Mouse (Mus musculus): ENCODE data around the gene Elf5. TPM values are rescaled to one million over a fixed set of nuclear protein-coding genes. Genes with fewer than 3 reads are reported as not detected.

Elf5 gene
- polyA plus RNA-seq, 1 experiment from 2014 or later = not detected

DNA sequence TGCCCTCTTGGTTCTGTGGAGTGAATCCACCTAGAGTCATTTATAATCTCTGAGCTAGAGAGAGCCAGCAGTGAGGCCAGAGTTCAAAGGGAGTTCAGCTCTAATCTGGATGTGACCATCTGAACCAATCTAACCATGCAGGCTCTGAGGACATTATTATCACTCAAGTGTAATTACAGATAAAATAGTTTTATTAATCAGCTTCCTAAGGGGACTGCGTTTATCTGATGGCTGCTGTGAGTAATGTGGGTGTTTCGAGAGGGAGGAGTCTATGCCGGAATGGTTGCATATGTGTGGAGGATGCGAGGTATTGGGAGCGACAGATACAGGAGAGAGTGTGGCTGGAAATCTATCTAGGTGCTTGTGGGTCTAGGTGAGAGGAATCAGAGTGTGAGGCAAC, 1.9 kb downstream of the Elf5 start:
- WGBS = 87% methylated on average over 5 of the region's 5 CpGs
- H3K4me2 ChIP-seq = no peak overlapping the region

GRCm38 (mm10) chr2:103415774-103416173, 4.3 kb downstream of the Elf5 start:
- H3K36me3 ChIP-seq (replicated peaks) = no peaks in the 10 kb centered on the region
- H3K9ac ChIP-seq = no peak overlapping the region
- WGBS = 98% methylated on average over 3 of the region's 3 CpGs
- H3K27ac ChIP-seq = no peak overlapping the region
- ATAC-seq (replicated peaks) = no peak
- H3K9me3 ChIP-seq = no peaks in the 10 kb centered on the region
- H3K27me3 ChIP-seq (replicated peaks) = no peaks in the 10 kb centered on the region
- H3K4me1 ChIP-seq = 0 out of 2 replicates have a peak, but pooled peaks cover under 1% of the 10 kb centered on the region
- no peak overlapping the region for H3K4me2 ChIP-seq
- H3K4me3 ChIP-seq = no peak overlapping the region

More for the DNA sequence above, 1.9 kb downstream of the Elf5 start:
- no peaks in the 10 kb centered on the region for H3K9me3 ChIP-seq
- ATAC-seq (replicated peaks) = no peak
- no peak overlapping the region for H3K4me3 ChIP-seq
- H3K4me1 ChIP-seq = no peaks in the 10 kb centered on the region
- no peaks in the 10 kb centered on the region for H3K36me3 ChIP-seq (replicated peaks)
- H3K27ac ChIP-seq = no peak overlapping the region
- no peaks in the 10 kb centered on the region for H3K27me3 ChIP-seq (replicated peaks)
- H3K9ac ChIP-seq = no peak overlapping the region

- no peak overlapping the region for H3K27ac ChIP-seq
- H3K4me1 ChIP-seq = peaks cover 15% of the 10 kb centered on the region; the same call in 1 of the 2 replicates
- 65% methylated on average over 15 of the region's 15 CpGs for WGBS
- H3K4me2 ChIP-seq = no peak overlapping the region
- 0 out of 2 replicates have a peak, but pooled peaks have one; percentile 31 for ATAC-seq (replicated peaks)
- H3K27me3 ChIP-seq (replicated peaks) = no peaks in the 10 kb centered on the region
- no peaks in the 10 kb centered on the region for H3K9me3 ChIP-seq
- no peaks in the 10 kb centered on the region for H3K36me3 ChIP-seq (replicated peaks)
- H3K4me3 ChIP-seq = no peak overlapping the region
- no peak overlapping the region for H3K9ac ChIP-seq
Observed at GRCm38 (mm10) chr2:103420650-103421507, 9.4 kb downstream of the Elf5 start.

- Histone ChIP-seq H3K9ac (no peak overlapping the region), H3K27ac (no peak overlapping the region; the same call in 1 of the 2 replicates), H3K9me3 (no peaks in the 10 kb centered on the region), H3K36me3 (replicated peaks) (no peaks in the 10 kb centered on the region), H3K4me2 (peak overlapping the region; percentile 29), H3K4me1 (peaks cover 15% of the 10 kb centered on the region; the same call in 1 of the 2 replicates), H3K27me3 (replicated peaks) (no peaks in the 10 kb centered on the region), H3K4me3 (no peak overlapping the region)
- peak; percentile 53; the same call in 1 of the 2 replicates for ATAC-seq (replicated peaks)
- 39% methylated on average over 12 of the region's 12 CpGs for WGBS
Observed at GRCm38 (mm10) chr2:103423884-103424283, 12.4 kb downstream of the Elf5 start.

- H3K27ac ChIP-seq = no peak overlapping the region; the same call in 1 of the 2 replicates
- H3K4me1 ChIP-seq = peaks cover 15% of the 10 kb centered on the region; the same call in 1 of the 2 replicates
- peak overlapping the region; percentile 29 for H3K4me2 ChIP-seq
- H3K4me3 ChIP-seq = no peak overlapping the region
- H3K27me3 ChIP-seq (replicated peaks) = no peaks in the 10 kb centered on the region
- WGBS = 14% methylated on average over 12 of the region's 12 CpGs
- no peaks in the 10 kb centered on the region for H3K9me3 ChIP-seq
- no peak overlapping the region for H3K9ac ChIP-seq
- no peaks in the 10 kb centered on the region for H3K36me3 ChIP-seq (replicated peaks)
- peak; percentile 70; the same call in 1 of the 2 replicates for ATAC-seq (replicated peaks)
Observed at GRCm38 (mm10) chr2:103424349-103425026, 13.0 kb downstream of the Elf5 start.

- no peak overlapping the region for H3K9ac ChIP-seq
- ATAC-seq (replicated peaks) = no peak
- H3K4me2 ChIP-seq = no peak overlapping the region
- H3K27ac ChIP-seq = no peak overlapping the region
- H3K27me3 ChIP-seq (replicated peaks) = no peaks in the 10 kb centered on the region
- H3K4me3 ChIP-seq = no peak overlapping the region
- WGBS = 81% methylated on average over 11 of the region's 11 CpGs
- no peaks in the 10 kb centered on the region for H3K36me3 ChIP-seq (replicated peaks)
- H3K4me1 ChIP-seq = peaks cover 15% of the 10 kb centered on the region; the same call in 1 of the 2 replicates
- no peaks in the 10 kb centered on the region for H3K9me3 ChIP-seq
Observed at GRCm38 (mm10) chr2:103425456-103426063, 14.1 kb downstream of the Elf5 start.

GRCm38 (mm10) chr2:103428356-103428755, 16.9 kb downstream of the Elf5 start:
- Histone ChIP-seq H3K4me1 (peaks cover 8% of the 10 kb centered on the region; the same call in 1 of the 2 replicates), H3K4me3 (no peak overlapping the region), H3K4me2 (no peak overlapping the region), H3K27me3 (replicated peaks) (no peaks in the 10 kb centered on the region), H3K9ac (no peak overlapping the region), H3K27ac (no peak overlapping the region), H3K9me3 (no peaks in the 10 kb centered on the region), H3K36me3 (replicated peaks) (no peaks in the 10 kb centered on the region)
- no peak for ATAC-seq (replicated peaks)
- 86% methylated on average over 3 of the region's 3 CpGs for WGBS

DNA sequence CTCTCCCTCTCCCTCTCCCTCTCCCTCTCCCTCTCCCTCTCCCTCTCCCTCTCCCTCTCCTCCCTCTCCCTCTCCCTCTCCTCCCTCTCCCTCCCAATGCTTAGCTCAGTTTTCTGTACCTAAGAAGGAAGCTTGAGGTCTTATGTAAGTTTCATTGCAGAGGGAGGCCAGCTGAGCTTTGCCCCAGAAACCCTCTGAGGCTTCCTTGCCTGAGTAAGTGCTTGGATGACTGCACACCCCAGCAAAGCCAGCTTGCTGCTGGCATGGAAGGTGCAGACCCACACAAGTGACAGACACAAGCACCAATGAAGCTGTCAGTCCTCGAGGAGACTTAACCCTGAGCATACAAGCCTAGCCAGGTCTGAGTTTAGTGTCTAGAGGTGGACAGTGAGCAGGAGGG, 19.2 kb downstream of the Elf5 start:
- no peak overlapping the region for H3K9ac ChIP-seq
- no peaks in the 10 kb centered on the region for H3K9me3 ChIP-seq
- no peak overlapping the region for H3K4me2 ChIP-seq
- no peak overlapping the region for H3K27ac ChIP-seq
- H3K4me3 ChIP-seq = no peak overlapping the region
- no peak for ATAC-seq (replicated peaks)
- 25% methylated on average over 1 of the region's 1 CpGs for WGBS
- H3K27me3 ChIP-seq (replicated peaks) = no peaks in the 10 kb centered on the region
- no peaks in the 10 kb centered on the region for H3K36me3 ChIP-seq (replicated peaks)
- no peaks in the 10 kb centered on the region for H3K4me1 ChIP-seq

DNA sequence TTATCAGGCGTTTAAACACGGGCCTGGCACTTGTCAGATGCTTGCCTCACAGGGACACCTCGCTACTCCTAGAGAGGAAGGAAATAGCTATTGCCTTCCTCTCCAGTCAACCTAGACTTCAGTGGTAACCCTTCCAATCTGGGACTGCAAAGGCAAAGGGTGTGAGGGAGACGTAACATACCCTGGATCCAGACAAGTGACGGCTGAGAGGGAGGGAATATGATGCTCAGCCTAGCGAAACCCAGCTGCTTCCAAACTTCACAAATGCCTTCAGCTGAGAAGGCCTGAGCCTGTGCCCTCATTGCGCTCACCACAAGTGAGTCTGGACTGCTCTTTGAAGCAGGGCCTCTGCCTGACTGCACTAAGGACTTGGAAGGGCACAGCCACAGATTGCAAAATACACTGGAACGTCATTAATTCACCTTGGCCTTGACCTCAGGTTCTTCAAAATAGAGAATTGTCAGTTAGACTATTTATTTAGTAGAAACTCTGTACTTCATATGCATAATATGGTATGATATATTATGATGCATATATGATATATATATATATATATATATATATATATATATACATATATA, 21.3 kb downstream of the Elf5 start:
- Histone ChIP-seq H3K9ac (no peak overlapping the region), H3K9me3 (no peaks in the 10 kb centered on the region), H3K4me2 (no peak overlapping the region), H3K4me3 (no peak overlapping the region), H3K27me3 (replicated peaks) (no peaks in the 10 kb centered on the region), H3K4me1 (no peaks in the 10 kb centered on the region), H3K27ac (no peak overlapping the region), H3K36me3 (replicated peaks) (no peaks in the 10 kb centered on the region)
- ATAC-seq (replicated peaks) = no peak
- 81% methylated on average over 8 of the region's 8 CpGs for WGBS

DNA sequence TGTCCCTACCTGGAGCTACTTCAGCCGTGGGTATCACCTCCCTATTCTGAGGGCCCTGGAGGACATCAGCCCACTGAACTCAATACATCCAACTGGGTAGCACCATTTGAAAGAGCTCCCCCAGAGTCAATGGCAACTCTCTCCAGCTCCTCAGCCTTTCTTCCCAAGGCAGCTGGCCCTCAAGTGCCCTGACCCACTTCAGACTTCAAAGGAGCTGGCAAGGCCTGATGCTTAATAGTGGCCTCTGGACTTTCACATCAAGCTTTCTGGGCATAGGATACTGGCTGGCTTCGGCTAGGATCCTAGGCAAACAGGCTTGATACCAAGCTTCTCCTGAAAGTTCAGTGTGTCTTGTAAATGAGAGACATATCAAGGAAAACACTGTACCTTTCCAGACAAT, 23.6 kb downstream of the Elf5 start:
- Histone ChIP-seq H3K4me3 (no peak overlapping the region), H3K27ac (no peak overlapping the region), H3K9me3 (no peaks in the 10 kb centered on the region), H3K4me2 (no peak overlapping the region), H3K36me3 (replicated peaks) (no peaks in the 10 kb centered on the region), H3K9ac (no peak overlapping the region), H3K27me3 (replicated peaks) (no peaks in the 10 kb centered on the region), H3K4me1 (peaks cover 4% of the 10 kb centered on the region; the same call in 1 of the 2 replicates)
- 75% methylated on average over 2 of the region's 2 CpGs for WGBS
- ATAC-seq (replicated peaks) = no peak

DNA sequence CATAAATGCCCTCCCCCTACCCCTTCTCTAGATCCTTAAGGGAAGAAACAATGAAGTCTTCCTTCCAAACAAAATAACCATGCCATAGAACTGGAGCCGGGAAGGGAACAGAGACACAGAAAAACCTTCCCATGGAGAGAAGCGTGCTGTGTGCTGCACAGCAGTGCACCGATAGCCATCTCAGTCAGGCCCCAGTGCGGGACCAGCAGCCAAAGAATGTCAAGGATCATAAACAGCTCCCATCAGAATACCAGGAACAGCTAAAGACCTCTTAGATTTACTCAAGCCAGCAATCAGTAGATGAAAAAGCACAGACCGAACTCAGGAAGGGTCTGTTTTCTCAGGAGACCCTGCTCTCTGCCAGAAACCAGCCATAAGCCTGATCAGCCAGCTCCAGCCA, 25.0 kb downstream of the Elf5 start:
- ATAC-seq (replicated peaks) = no peak
- H3K4me1 ChIP-seq = peaks cover 4% of the 10 kb centered on the region; the same call in 1 of the 2 replicates
- H3K9me3 ChIP-seq = no peaks in the 10 kb centered on the region
- no peak overlapping the region for H3K9ac ChIP-seq
- WGBS = 82% methylated on average over 5 of the region's 5 CpGs
- H3K4me3 ChIP-seq = no peak overlapping the region
- H3K27me3 ChIP-seq (replicated peaks) = no peaks in the 10 kb centered on the region
- H3K36me3 ChIP-seq (replicated peaks) = no peaks in the 10 kb centered on the region
- no peak overlapping the region for H3K27ac ChIP-seq
- no peak overlapping the region for H3K4me2 ChIP-seq
